9 mouse cellular contexts compared by ENCODE assay signal in the genomic region with DNA sequence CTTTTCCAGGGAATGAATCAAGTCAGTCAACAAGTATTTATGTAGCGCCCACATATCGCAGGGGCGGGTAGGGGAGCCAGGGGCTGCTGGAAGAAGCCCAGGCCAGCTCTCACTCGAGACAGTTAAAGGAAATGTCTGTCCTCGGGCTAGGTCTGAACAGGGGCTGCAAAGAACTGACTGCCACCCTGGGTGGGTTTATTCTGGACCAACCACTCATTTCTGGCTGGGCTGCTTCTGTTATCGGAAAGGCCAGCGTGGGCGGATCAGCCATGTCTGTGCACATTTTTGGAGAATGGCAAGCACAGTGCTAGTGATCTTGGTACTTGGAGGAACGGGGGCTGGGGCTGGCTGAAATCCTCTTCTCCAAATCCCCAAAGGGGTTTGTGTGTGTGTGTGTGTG.
DNase-seq lines count a peak whose midpoint lies in the region; ATAC-seq lines count a peak whose summit lies in the region.
"Had no signal": no experiment of that assay in that cellular context is flagged by ENCODE, and none has a peak within 500 bp of the region (broad histone marks: within the 10 kb centered on the region; RNA-seq: fewer than 3 reads in every experiment).

No protein-coding gene starts in this region.

- H3K36me3 ChIP-seq in liver, embryonic 11.5 days (ENCODE audit: control insufficient read depth, insufficient read depth, low read length), result no peaks in the 10 kb centered on the region
- H3K36me3 ChIP-seq in midbrain, embryonic 10.5 days, result 0 out of 2 replicates have a peak, but pooled peaks cover 2% of the 10 kb centered on the region
- H3K36me3 ChIP-seq: G1E; neural tube, embryonic 13.5 days had no signal

- ATAC-seq in liver, embryonic 11.5 days (replicated peaks; ENCODE audit: low FRiP score), result no peak

- WGBS in liver, embryonic 11.5 days, result 66% methylated on average over 9 of the region's 9 CpGs
- WGBS in midbrain, embryonic 10.5 days, result 79% methylated on average over 9 of the region's 9 CpGs

- no peaks in the 10 kb centered on the region for H3K27me3 ChIP-seq in liver, embryonic 11.5 days (replicated peaks; ENCODE audit: control insufficient read depth, insufficient read depth, low read length)
- H3K27me3 ChIP-seq in midbrain, embryonic 10.5 days (ENCODE audit: low read depth, poor library complexity, severe bottlenecking), result peaks cover 39% of the 10 kb centered on the region

- H3K4me1 ChIP-seq in liver, embryonic 11.5 days (replicated peaks; ENCODE audit: control insufficient read depth, insufficient read depth, low read length), result peaks cover 13% of the 10 kb centered on the region; the same call in 1 of the 2 replicates
- H3K4me1 ChIP-seq in midbrain, embryonic 10.5 days, result peaks cover 55% of the 10 kb centered on the region

- intact Hi-C loops in heart, postnatal 36 days (cut with DNase I), result no loop called here

- H3K4me2 ChIP-seq in liver, embryonic 11.5 days, result no peak overlapping the region
- H3K4me2 ChIP-seq: neural tube, embryonic 13.5 days had no signal

- H3K4me3 ChIP-seq in liver, embryonic 11.5 days (ENCODE audit: low read depth, low read length), result no peak overlapping the region
- no peak overlapping the region for H3K4me3 ChIP-seq in midbrain, embryonic 10.5 days
- H3K4me3 ChIP-seq: neural tube, embryonic 13.5 days had no signal

- no peaks in the 10 kb centered on the region for H3K9me3 ChIP-seq in liver, embryonic 11.5 days (ENCODE audit: control insufficient read depth, low read length)
- H3K9me3 ChIP-seq in midbrain, embryonic 10.5 days (replicated peaks), result no peaks in the 10 kb centered on the region
- H3K9me3 ChIP-seq: G1E; neural tube, embryonic 13.5 days had no signal

- no peak for DNase-seq in liver, embryonic 11.5 days (ENCODE audit: low spot score)
- no peak for DNase-seq in liver
- peak; percentile 11 to 25 for DNase-seq in frontal cortex, postnatal 25 days (ENCODE audit: low spot score in 2 of 2)
- peak; percentile 39 to 59 for DNase-seq in heart, postnatal 36 days
- DNase-seq in right cerebral cortex, postnatal 10 days (ENCODE audit: low spot score in 2 of 2), result peak; percentile 63 to 66
- no peak for DNase-seq in thymus, postnatal 0 days (ENCODE audit: low spot score)
- DNase-seq in midbrain, embryonic 10.5 days (ENCODE audit: low spot score), result no peak

- no peak overlapping the region for H3K9ac ChIP-seq in liver, embryonic 11.5 days (ENCODE audit: low read depth, low read length)
- H3K9ac ChIP-seq: neural tube, embryonic 13.5 days had no signal

- peak overlapping the region; percentile 25; the same call in 1 of the 2 replicates for H3K27ac ChIP-seq in liver, embryonic 11.5 days (ENCODE audit: low read depth, low read length)
- H3K27ac ChIP-seq in midbrain, embryonic 10.5 days (replicated peaks), result no peak overlapping the region
- H3K27ac ChIP-seq: neural tube, embryonic 13.5 days had no signal

Comparison
In these comparisons a context has a peak if more than half of its experiments do, and no peak if none do; other contexts are left out.
1. DNase-seq: peak in frontal cortex, postnatal 25 days (2 of 2), heart, postnatal 36 days (2 of 2) and right cerebral cortex, postnatal 10 days (2 of 2); none in liver, embryonic 11.5 days (single experiment), liver (single experiment), thymus, postnatal 0 days (single experiment) and midbrain, embryonic 10.5 days (single experiment).